Mouse (Mus musculus) monocyte, adult 2 months (primary cell): Measurements from ENCODE around the gene Gbe1.

ENCODE experiments used
- DNase-seq, 2 experiments: peaks; one replicate each; pipeline ENCODE4 v3.0.0; 2022; ENCODE audit warnings: low spot score in 2 of 2, low read depth in 1 of 2

Gbe1 gene

DNA sequence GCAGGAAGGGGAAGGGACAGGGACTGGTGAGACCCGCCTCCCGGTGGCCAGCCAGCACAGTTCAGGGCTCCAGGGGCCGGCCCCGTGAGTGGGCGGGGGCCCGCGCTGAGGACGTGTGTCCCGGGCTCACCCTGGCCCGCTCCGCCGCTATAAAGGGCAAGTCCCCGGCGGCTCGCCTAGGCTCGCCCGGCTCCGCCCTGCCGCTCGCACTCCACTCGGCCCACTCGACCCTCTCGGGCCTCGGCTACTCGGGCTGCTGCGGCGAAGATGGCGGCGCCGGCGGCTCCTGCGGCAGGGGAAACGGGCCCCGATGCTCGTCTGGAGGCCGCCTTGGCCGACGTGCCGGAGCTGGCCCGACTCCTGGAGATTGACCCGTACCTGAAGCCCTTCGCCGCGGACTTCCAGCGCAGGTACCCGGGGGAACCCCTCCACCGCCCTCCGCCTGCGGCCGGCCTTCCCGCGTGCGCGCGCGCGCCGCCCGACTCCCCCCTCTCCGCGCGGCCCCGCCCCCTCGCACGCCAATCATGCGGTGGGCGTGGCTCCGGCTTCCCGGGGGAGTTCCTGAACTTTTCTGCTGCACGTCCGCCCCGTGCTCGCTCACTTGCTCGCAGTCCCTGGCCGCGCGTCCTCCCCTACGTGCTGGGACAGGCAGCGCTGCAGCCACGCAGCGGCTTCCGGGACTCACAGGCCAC lies at the start of gene Gbe1:
Gene Gbe1, plus strand, starts transcription at position 64 of the 692 bp plus-strand sequence.
- peak; percentile 85 to 88 for DNase-seq

DNA sequence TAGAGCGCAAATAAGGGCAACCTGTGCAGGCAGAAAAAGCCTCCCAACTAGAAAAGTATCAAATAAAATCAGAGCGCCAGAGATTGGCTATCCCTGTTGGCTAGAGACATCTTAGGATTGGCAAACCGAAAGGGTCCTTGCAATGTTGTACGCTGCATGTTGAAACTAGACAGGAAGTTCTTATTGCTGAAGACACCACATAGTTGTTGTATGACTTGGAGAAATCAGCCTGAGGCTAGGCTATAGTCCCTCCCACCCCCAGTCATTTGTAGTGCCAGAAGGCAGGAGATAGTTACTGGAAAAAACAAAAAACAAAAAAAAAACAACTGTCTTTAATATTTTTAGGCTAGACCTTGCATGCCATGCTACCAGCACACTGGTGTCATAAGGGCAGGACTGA lies 3.1 kb upstream of the Gbe1 start:
- no peak for DNase-seq

DNA sequence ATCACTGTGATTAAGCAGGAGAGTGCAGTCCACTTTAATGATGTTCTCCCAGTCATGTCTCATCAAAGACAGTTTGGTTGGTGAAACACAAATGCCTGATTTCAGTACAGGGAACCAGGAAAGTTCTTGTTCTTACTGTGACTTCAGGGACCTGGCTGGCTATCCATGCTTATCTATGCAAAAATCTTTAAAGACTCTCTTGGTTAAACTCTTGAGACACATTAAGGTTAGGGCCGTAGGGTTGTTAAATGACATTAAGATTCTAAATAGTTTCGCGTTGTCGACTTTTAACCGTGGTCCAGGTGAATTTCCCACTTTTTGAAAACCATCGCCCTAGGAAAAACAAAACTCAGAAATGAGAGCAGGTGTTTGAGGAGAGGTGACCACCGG lies 258 bp upstream of the Gbe1 start:
- DNase-seq: no peak

DNA sequence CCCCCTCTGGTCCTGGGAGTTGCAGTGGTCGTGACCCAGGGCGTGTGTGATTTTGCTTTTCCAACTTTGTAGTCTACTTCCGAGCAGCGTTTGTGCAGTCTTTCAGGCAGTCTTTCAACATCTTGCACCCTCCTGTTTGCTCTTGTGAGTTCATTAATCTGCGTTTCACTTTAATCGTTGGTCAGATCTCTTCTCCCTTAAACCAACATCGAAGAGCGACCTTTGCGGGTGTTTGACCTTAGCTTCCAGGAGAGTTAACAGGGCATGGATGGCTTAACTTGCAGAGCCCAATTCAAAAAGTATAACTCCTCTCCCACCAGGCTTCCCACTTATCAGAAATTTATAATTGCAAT lies 805 bp downstream of the Gbe1 start:
- no peak for DNase-seq

DNA sequence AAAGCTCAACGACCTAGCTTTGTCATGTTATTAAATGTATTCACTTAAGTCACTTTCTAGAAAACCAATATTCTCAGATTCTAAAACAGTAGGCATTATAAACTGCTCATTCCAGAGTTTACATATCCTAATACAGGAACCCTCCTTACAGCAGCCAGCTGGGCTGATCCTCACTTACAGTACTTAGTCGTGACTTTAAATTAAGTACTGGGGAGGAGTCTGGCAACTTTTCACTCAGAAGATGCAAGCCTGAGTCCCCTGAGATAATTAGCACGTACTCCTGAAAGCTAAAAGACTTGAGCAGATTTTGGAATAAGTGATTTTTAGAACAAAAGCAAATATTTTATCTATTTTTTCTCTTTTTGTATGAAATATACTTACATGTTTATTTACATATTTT lies 1.5 kb downstream of the Gbe1 start:
- DNase-seq: no peak

DNA sequence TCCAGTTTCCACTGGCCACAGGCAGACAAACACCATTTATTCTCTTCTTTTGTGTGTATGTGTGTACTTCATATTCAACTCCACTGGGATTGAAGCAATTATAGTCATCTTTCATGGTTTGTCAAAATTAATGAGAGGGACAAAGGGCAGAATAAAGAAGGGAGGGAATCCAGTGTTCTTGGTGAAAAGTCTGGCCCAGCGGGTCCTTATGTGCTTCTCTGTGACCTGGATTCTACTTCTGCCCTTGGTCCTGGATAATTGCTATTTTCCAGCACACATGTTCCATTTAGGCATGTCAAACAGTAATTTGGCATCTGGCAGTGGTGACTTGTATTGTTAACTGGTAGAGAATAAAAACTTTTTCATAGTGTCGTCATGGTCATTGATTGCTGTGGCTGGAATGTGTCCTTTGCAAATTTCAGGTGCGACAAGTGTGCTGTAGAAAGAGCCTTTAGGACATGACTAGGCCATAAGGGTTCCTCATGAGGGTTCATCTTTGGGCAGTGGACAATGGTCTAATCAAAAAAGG lies 2.2 kb downstream of the Gbe1 start:
- no peak for DNase-seq

DNA sequence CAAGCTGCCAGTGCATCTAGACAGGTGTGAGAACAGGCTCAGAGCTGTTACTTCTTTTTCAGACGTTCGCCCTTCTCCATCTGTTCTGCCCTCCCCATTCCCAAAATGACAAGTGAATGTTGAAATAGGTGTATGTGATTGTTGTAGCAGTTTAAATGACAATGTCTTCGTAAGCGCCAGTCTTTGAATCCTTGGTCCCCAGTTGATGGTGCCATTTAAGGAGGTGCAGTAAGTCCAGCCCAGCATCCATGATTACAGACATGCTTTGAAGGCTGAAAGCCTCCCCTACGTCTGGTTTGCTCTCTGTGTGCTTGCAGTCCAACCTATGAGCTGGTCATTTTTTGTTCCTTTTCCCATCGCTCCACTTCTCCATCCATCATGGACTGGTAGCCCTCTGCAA lies 5.6 kb downstream of the Gbe1 start:
- DNase-seq: no peak

DNA sequence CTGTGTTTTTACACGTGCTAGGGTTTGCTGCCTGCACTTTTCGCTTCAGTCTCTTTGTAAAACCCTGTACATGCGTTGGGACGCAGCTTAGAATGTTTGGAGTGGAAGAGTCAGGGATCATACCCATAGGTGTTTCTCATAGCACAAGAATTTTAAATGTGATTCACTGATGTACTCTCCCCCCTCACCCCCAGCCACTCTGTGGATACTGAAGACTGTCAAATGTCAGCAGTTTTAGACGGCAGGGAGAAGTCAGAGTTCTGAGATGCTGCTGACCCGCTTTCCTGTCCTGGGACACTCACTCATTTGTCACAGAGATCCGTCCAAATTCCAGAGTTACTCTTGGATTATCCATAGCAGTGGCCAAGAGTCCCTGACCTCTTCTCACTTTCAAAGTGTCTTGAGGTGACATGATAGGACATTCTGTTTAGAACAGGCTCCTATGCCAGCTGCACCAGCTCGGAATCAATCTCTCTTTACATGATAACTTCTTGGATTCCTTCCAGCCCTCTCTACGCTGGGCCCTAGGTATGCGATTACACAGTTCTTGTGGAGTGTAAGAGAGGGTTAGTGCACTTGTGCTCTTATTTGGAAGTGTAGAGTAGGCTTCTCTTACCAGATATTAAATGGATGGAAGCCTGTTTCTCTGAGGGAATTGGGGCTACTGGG lies 7.0 kb downstream of the Gbe1 start:
- no peak for DNase-seq

DNA sequence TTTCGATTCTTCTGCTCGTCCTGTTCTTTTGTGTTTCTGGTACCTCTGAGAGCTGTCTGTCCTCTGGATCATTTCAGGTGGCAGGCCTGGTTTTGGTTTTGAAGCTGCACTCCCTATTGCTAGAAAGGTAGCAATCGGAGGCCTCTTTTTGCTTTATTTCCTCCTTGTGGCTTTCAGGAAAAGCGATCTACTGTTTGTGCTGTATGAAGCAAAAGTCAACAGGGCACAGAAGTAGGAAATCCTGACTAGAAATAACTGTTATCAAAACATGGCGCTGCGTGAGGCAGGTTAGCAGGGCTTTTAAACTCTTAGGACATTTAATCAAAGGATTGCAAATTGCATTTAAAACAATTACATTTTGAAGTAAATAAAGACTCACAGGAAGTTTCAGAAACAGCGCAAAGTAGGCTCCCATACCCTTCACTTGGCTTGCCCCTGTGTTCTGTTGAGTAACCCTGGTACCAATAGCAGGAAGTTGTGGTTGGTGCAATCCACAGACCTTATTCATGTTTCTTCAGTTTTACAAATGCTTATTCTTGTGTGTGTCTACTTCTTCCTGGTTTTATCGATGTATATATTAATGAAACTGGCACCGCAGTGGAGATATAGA lies 12.7 kb downstream of the Gbe1 start:
- peak in 1 of 2 experiments; percentile 8 for DNase-seq

DNA sequence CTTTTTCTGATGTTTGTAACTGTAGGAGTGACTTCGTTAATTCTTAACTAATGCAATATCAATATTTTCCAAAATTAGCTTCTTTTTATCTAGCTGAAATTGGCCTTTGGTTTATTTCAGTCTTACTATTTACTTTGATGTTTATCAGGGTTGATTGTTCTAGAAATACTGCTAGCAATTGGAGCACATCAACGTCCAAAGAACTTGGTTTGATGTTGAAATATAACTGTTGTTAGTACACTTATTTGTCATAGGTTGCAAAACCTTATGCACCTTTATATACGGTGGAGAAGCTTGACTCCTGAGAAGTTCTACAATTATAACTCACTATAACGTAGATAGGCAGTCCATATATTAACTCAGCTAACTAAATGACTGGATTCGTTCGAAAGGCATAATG lies 14.8 kb downstream of the Gbe1 start:
- DNase-seq: no peak

DNA sequence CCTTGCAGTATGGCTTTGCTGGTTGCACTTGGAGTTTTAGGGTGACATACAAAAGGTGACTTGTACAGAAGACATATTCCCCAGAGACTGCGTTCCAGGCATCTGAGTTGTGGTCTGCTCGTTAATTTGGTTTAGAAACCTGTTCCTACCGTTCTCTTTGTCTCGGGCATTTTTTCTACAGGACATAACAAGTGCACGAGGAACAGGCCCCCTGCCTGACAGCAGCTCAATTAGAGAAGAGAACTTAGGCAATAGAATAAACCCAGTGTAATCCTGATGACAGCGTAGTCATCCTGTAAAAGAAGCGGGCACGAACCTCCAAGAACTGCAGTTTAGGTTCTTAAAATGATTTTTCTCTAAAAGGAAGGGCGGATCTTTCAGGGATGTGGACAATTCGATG lies 15.3 kb downstream of the Gbe1 start:
- DNase-seq: no peak

DNA sequence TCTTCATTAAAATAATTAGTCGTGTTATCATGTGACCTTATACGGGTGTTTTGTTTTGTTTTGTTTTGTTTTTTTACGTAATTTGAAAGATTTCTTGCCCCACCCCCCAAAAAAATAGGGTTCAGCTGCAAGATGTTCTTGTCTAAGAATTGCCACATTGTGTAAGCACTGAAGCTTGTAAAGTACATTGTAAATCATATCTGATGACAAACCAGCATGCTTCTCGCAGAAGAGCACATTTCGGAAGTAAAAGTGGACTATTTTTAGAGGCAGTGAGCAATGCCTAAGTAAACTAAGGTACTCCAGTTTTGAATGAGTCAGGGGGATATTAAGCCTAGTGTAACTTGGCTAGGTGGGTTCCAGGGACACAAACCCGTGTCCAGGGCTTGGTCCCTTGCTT lies 15.7 kb downstream of the Gbe1 start:
- DNase-seq: no peak

DNA sequence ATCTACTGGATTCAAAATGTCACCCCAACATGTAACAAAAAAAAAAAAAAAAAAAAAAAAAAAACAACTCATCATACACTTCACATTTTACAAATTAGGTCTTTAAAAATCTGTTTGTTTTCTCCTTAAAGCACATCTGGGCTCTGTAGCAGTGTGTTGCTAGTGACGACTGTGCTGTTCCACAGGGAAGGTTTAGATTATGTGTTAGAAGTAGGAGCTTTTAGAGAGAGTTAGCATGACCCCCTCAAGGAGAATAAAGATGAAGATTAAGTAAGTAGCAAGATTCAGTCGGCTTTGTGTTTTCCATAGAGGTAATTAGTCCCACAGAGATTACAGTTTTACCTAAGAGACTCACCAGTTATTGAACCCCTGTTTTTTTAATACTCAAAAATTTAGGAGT lies 16.3 kb downstream of the Gbe1 start:
- DNase-seq: no peak

DNA sequence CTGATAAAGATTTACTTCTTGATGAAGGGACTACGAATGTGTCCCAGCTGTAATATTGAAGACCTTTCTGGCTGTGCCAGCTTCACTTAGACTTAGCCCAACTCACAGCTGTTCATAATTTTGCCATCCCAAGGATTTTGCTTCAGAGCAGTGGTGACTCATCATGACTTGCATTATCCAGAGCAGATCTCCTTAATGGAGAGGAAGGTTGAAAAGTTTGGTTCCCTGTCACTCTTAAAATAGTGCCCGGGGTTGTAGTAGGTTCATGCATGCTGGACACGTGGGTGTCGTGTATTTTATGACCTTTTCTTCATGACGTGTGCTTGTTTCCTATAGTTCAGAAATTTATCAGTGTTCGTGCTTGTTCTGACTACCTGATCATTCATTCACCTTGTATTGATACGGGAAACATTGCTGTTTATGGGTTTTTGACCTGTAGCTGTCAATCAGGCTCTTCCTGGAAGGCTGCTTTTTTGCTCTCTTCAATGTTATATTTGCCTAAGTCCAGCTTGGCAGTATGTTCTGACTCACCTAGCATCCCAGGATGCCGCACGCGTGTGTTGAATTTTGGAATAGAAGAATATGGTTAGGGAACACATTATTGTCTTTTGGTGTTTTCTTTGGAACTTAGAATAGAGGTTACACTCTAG lies 17.0 kb downstream of the Gbe1 start:
- DNase-seq: no peak

DNA sequence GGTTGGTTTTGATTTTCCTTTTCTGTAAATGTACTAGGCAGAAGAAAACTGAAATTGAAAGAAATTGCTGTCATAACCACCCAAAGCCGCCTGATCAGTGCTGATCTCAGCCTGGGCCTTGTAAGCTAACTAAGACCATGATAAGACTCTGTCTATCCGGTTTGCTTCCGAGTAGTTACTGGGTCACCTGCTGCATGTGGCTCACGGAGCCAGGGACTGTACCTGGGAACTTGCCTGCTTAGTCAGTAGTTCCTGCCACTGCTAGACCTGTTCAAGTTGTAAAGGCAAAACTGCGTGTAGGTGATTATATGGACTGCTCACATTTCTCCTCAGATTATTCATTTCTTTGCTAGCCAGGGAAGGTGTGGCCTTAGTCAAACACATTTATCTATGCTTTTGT lies 21.1 kb downstream of the Gbe1 start:
- DNase-seq: no peak

DNA sequence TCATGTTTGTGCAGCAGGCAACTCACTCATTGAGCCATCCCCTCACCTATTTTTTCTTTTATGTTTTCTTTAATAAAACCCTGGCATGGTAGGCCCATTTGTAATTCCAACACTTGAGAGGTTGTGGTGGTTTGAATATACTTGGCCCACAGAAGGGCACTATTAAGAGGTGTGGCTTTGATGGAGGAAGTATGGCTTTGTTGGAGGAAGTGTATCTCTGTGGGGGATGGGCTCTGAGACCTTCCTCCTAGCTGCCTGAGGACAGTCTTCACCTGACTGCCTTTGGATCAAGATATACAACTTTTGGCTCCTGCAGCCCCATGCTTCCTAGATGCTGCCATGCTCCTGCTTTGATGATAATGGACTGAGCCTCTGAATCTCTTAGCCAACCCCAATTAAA lies 21.7 kb downstream of the Gbe1 start:
- DNase-seq: no peak

DNA sequence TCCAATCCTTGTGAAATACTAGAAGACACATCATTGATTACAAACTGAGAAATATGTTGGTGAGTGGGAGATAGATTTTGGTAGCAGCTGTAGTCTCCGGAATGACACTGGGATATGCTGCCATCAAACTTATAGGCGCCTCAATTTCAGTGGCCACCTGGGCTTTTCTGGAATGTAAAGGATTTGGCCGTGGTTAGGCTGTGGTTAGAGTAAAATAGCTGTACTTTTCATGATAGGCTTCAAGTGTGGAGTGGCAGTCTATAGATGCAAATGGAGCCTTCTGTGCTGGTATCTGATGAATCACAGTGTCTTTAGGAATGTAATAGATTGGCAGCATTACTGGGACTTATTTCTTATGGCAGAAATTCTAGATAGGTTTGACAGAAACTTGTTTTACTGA lies 23.9 kb downstream of the Gbe1 start:
- DNase-seq: no peak

DNA sequence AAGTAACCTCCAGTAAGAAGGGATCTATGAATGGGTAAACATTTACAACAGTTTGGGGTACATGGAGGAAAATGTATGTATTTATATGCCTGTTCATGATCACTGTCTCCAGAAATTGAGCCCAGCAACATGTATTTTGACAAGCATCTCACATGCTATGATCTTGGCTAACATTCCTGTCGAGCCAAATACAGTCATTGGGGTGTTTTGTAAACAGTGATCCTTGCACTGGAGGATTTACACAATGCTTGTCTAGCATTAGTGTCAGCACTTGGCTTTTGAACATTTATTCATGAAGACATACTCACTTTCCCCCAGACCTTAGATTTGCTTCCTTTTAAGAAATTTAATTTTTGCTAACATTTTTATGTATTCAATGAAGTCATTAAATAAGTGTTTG lies 30.7 kb downstream of the Gbe1 start:
- DNase-seq: no peak

DNA sequence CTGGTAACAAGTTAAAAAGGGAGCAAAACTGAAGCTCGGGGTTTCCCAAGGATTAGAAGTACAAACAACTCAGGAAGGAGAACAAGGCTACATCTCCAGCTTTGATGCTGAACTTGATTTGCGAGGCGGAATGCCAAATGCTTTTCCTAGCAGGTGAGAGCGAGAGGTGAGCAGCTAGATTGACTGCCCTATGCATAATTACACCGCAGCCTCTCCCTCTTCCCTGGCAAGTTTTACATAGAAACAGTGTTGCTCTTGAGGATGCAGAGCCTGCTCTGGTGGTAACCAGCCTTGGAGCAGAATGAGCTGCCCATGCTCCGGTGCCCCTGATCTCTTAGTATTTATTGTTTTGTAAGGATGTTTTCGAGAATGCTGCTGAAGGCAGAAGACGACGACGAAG lies 31.9 kb downstream of the Gbe1 start:
- no peak for DNase-seq

DNA sequence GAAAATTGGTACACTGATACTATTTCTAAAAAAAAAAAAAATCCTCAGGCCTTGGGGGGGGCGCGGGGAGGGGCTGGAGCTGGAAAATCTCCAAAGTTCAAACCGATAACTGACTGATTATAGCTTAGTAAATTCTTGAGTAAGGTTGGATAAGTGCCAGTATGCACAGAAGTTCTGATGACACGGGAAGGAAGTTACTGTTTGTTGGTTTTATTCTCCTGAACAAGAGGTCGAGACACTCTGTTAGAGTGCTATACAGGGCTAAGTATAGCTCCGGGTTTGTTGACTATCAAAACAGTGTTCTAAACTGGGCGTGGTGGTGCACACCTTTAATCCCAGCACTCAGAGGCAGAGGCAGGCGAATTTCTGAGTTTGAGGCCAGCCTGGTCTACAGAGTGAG lies 36.3 kb downstream of the Gbe1 start:
- no peak for DNase-seq

DNA sequence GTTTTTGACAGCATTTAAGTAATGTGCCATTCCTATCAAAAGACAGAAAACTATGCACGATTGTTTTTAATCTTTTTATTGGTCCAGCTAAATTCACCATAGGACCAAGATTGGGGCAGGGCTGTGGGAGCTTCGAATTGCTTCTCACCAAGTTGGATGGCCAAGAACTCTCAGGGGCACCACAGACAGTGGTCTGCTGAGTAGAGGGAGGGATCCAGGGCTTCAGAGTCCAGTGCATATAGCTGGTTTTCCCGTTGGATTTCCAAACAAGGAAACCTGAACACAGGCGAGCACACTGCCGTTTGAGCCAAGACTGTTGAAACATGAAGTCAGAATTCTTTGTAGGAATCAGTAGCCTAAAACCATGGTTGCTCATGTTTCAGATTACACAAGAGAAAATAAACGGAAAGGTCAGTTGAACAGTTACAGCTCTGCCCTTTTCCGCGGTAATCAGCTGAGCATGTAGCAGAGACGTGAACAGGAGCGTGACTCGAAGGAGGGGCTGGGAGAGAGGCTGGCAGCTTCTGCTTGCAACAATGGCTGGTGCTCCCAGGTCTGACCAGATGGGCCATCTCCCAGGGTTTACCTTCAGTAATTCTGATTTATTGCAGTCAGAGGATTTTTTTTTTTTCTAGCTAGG lies 38.0 kb downstream of the Gbe1 start:
- no peak for DNase-seq

DNA sequence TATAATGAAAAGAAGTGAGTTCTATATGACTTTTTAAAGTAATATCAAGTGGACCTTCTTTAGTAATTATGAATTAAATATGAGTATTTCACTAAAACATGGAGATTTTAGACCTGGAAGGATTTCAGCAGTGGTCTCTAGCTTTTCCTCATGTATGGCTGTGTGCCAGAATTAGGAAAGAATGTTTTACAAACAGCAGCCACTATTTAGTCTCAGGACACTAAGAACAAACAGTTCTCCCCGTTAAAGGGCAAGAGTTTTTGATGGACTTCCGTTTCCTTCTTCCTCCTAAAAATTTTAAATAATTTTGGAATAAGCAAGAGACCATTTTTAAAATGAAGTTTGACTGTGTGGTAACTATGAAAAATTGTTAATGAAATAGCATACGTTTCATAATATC lies 38.8 kb downstream of the Gbe1 start:
- no peak for DNase-seq
